Mouse (Mus musculus): ENCODE measurements around the gene Tbxas1. TPM values are rescaled to one million over a fixed set of nuclear protein-coding genes. Genes with fewer than 3 reads are reported as not detected.

The Tbxas1 gene
- polyA plus RNA-seq, 1 experiment from 2014 or later: 3.4 TPM

DNA sequence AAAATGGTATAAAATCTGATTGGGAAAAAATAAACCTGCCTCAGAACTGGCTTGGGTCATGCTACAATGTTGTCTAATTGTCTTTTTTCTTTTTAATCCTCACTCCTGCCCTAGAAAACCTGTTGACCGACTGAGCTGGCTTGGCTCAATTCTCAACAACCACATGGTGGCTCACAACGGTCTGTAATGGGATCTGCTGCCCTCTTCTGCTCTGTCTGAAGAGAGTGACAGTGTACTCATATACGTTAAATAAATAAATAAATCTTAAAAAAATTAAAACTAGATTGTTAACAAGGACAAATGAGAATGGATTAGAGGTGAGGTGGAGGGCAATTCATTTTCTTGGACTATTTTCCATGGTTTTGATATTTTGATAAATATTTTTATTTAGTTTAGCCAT lies 245.5 kb downstream of the Tbxas1 start:
- Histone ChIP-seq H3K27ac (ENCODE audit: low read depth) (no peak overlapping the region), H3K9me3 (ENCODE audit: low read depth, low read length) (peaks cover 8% of the 10 kb centered on the region; the same call in 1 of the 2 replicates), H3K4me2 (no peak overlapping the region), H3K27me3 (ENCODE audit: insufficient read depth, low read length) (peaks cover 34% of the 10 kb centered on the region), H3K36me3 (ENCODE audit: insufficient read depth) (no peaks in the 10 kb centered on the region), H3K4me3 (ENCODE audit: low read depth, low read length) (no peak overlapping the region), H3K4me1 (ENCODE audit: insufficient read depth) (no peaks in the 10 kb centered on the region), H3K9ac (no peak overlapping the region)
- DNase-seq (peak; percentile 17), ATAC-seq (ENCODE audit: insufficient read depth) (no peak)
- TF ChIP-seq CTCF (IDR thresholded peaks at IDR 0.05; ENCODE audit: low read depth): no peak
- WGBS: 45% methylated on average over 3 of the region's 3 CpGs

DNA sequence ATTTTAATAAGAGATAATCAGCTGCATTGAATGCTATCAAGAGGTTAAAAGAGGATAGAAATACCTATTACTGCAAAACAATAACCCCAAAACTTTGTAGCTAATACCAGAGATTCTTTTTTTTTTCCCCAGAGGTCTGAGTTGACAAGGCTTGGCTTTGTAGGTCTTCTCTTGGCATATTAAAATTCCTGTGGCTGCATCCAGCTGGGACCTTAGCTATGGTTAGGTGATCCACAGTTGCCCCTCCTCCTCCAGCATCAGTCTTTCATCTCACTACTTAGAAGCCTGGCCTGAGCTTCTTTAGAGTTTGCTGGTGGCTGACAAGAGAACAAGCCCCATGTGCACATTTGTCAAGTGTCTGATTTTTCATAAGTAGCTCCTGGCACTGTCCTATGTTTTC lies 249.5 kb downstream of the Tbxas1 start:
- Histone ChIP-seq H3K4me1 (ENCODE audit: insufficient read depth) (no peaks in the 10 kb centered on the region), H3K27ac (ENCODE audit: low read depth) (no peak overlapping the region), H3K9ac (no peak overlapping the region), H3K4me3 (ENCODE audit: low read depth, low read length) (no peak overlapping the region), H3K27me3 (ENCODE audit: insufficient read depth, low read length) (no peaks in the 10 kb centered on the region; the same call in 1 of the 2 replicates), H3K36me3 (ENCODE audit: insufficient read depth) (no peaks in the 10 kb centered on the region), H3K9me3 (ENCODE audit: low read depth, low read length) (no peaks in the 10 kb centered on the region), H3K4me2 (no peak overlapping the region)
- DNase-seq (no peak), ATAC-seq (ENCODE audit: insufficient read depth) (no peak)
- no peak for TF ChIP-seq CTCF (IDR thresholded peaks at IDR 0.05; ENCODE audit: low read depth)

DNA sequence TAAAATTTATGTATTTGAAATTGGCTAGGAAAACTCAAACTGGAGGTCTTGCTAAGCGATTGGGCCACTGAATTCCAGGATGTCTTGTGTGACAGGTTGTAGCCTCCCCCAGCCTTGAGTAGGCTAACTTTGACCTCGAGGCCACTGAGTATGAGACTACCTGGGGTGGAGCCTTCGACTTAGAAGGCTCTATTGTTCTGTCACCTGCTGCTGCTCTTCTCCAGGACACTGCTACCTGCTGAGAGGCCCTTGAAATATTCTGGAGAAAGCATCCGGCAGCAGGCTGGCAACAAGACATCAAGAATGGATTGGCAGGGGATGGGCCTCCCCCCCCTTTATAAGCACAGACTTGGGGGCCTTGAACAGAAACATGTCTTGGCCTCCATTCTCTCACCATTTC lies 256.3 kb downstream of the Tbxas1 start:
- peaks cover 14% of the 10 kb centered on the region; the same call in 1 of the 2 replicates for H3K36me3 ChIP-seq (ENCODE audit: insufficient read depth)
- TF ChIP-seq CTCF (IDR thresholded peaks at IDR 0.05; ENCODE audit: low read depth): no peak
- 39% methylated on average over 4 of the region's 4 CpGs for whole genome bisulfite sequencing
- H3K4me3 ChIP-seq (ENCODE audit: low read depth, low read length): no peak overlapping the region
- H3K27me3 ChIP-seq (ENCODE audit: insufficient read depth, low read length): no peaks in the 10 kb centered on the region
- no peak overlapping the region for H3K9ac ChIP-seq
- DNase-seq (no peak), ATAC-seq (ENCODE audit: insufficient read depth) (no peak)
- no peak overlapping the region for H3K27ac ChIP-seq (ENCODE audit: low read depth)
- H3K9me3 ChIP-seq (ENCODE audit: low read depth, low read length): no peaks in the 10 kb centered on the region
- no peaks in the 10 kb centered on the region for H3K4me1 ChIP-seq (ENCODE audit: insufficient read depth)
- no peak overlapping the region for H3K4me2 ChIP-seq

DNA sequence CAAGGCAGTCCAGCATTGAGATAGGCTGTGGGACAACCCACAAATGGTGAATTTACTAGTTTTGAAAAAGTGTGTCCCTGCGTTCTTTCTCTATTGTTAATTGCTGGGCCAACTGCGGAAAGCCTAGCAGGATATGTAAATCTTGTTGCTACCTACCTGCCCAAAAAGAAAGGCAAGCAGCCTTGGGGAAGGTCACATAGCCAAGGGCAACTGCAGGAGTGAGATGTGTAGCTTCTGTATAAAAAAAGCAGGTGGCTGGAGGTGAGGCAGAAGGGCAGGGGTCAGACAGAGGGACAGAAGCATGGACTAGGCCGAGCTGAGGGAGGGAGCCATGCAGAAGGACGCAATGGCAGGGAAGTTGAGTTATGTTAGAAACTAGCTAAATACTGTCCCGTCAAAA lies 257.4 kb downstream of the Tbxas1 start:
- Histone ChIP-seq H3K9ac (no peak overlapping the region), H3K36me3 (ENCODE audit: insufficient read depth) (peaks cover 14% of the 10 kb centered on the region; the same call in 1 of the 2 replicates), H3K4me2 (no peak overlapping the region), H3K27ac (ENCODE audit: low read depth) (no peak overlapping the region), H3K4me1 (ENCODE audit: insufficient read depth) (no peaks in the 10 kb centered on the region), H3K9me3 (ENCODE audit: low read depth, low read length) (no peaks in the 10 kb centered on the region), H3K27me3 (ENCODE audit: insufficient read depth, low read length) (no peaks in the 10 kb centered on the region), H3K4me3 (ENCODE audit: low read depth, low read length) (no peak overlapping the region)
- ATAC-seq (ENCODE audit: insufficient read depth) (no peak), DNase-seq (no peak)
- 63% methylated on average over 5 of the region's 5 CpGs for WGBS
- no peak for TF ChIP-seq CTCF (IDR thresholded peaks at IDR 0.05; ENCODE audit: low read depth)

Other genes with a start within 250 kb of the Tbxas1 start
- gene Klrg2, start 238.2 kb upstream of the Tbxas1 start, polyA plus RNA-seq (2014; fragmentation: Nextera tagmentation; extraction: Ambion mirVana): 0.22 and 0.42 TPM in 2 replicates
- 1.6 and 3.1 TPM in 2 replicates for gene Clec2l, start 212.3 kb upstream of the Tbxas1 start, polyA plus RNA-seq (2014; fragmentation: Nextera tagmentation; extraction: Ambion mirVana)
- gene Hipk2, start 761 bp downstream of the Tbxas1 start, polyA plus RNA-seq (2014; fragmentation: Nextera tagmentation; extraction: Ambion mirVana): 18.2 and 20.8 TPM in 2 replicates
- 7.4 and 9.8 TPM in 2 replicates for gene Parp12, start 242.9 kb downstream of the Tbxas1 start, polyA plus RNA-seq (2014; fragmentation: Nextera tagmentation; extraction: Ambion mirVana)

All from lung, embryonic 14.5 days (tissue).